Mouse (Mus musculus) heart, adult 2 months (tissue): ENCODE results near the gene Hoxb13. TPM values are rescaled to one million over a fixed set of nuclear protein-coding genes. Genes with fewer than 3 reads are reported as not detected.

Experiments
- DNase-seq, 2 experiments: peaks; one replicate each; pipeline ENCODE4 v3.0.0; 2021
- H3K27ac ChIP-seq: fragments of 200-600 bp; 2 replicates; pipeline ENCODE4 v1.8.1; 2022
- H3K27me3 ChIP-seq: fragments of 200-500 bp; 2 replicates; pipeline ENCODE4 v1.6.1; 2012; ENCODE audit warnings: mild to moderate bottlenecking, low read length, inconsistent platforms, mixed read lengths; ENCODE audit not compliant: control insufficient read depth, insufficient read depth
- H3K36me3 ChIP-seq: fragments of 200-500 bp; 2 replicates; pipeline ENCODE4 v1.6.1; 2012; ENCODE audit warnings: low read length, inconsistent platforms; ENCODE audit not compliant: control insufficient read depth, insufficient read depth
- H3K4me1 ChIP-seq: fragments of 200-500 bp; 2 replicates; pipeline ENCODE4 v1.6.1; 2011; ENCODE audit warnings: low read length; ENCODE audit not compliant: control insufficient read depth, insufficient read depth
- H3K4me3 ChIP-seq: fragments of 200-600 bp; 2 replicates; pipeline ENCODE4 v1.8.1; 2022
- H3K79me2 ChIP-seq: fragments of 200-500 bp; replicated peaks from 2 replicates; pipeline ENCODE4 v1.6.1; 2012; ENCODE audit warnings: mild to moderate bottlenecking, inconsistent platforms, low read length, moderate library complexity, mixed read lengths; ENCODE audit not compliant: control insufficient read depth, insufficient read depth
- H3K9ac ChIP-seq: fragments of 200-500 bp; 2 replicates; pipeline ENCODE4 v1.6.1; 2012; ENCODE audit warnings: low read depth, mild to moderate bottlenecking, control low read depth, inconsistent platforms, low read length, mixed read lengths
- CTCF ChIP-seq: fragments of 200-600 bp; IDR thresholded peaks from 2 replicates; pipeline ENCODE4 v1.8.1; 2022; ENCODE audit warnings: antibody characterized with exemption, mild to moderate bottlenecking, moderate library complexity
- EP300 ChIP-seq: fragments of 200-500 bp; IDR thresholded peaks from 2 replicates; pipeline ENCODE4 v1.6.1; 2011; ENCODE audit warnings: low read depth, low read length, control low read depth; ENCODE audit not compliant: insufficient read depth
- POLR2A ChIP-seq: fragments of 200-500 bp; IDR thresholded peaks from 2 replicates; pipeline ENCODE4 v1.6.1; 2011; ENCODE audit warnings: mild to moderate bottlenecking, low read depth, low read length, control low read depth; ENCODE audit not compliant: insufficient read depth
- WGBS: fragments of 180-500 bp; shearing (Covaris S2); methylation state at CpG from one replicate; pipeline ENCODE4 v1.1.7; 2018; 5-methylcytosine and 5-hydroxymethylcytosine counted together
- intact Hi-C: fragments of 180-260 bp; cut with DNase I; formaldehyde crosslinking; loops from one replicate; pipeline ENCODE4 v1.15.1; 2025
- polyA plus RNA-seq: library from polyadenylated mRNA; depleted of rRNA; stranded (reverse); fragments of >200 nt; gene quantifications from 2 replicates; pipeline ENCODE4 v1.2.3, GENCODE M21; 2012
- total RNA-seq, 2 experiments: library from RNA; stranded (reverse); gene quantifications; 2 replicates each; pipeline ENCODE4 v1.2.3; 2021

The Hoxb13 gene
- total and polyA plus RNA-seq, 3 experiments = not detected

DNA sequence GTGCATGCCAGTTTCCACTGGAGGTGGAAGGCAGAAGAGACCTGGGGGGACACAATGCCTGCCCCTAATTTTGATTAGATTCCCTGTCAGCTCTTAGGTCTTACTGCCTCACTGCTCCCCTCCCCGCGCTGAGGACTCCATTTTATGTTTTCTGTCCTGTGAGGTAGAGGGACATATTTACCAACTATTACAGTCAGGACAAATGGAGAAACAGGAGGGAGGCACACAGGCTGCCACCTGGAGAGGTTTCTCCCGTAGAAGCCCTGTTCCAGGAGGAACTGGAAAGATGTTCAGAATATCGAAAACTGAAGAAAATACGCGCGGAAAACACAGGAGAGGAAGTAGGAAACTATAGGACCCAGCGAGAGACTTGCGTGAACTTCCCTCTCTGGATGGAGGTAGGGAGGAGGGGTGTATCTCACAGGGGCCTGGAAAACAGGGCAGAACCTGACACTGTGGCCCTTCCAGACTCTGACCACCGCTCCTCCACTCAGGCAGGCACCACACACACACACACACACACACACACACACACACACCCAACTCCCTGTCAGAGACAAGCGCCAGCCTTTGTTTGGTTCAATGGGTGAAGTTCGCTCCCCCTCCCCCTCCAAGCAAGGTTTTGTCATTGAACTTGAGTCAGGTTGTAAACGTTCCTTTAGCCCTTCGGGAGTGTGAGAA, 8.4 kb downstream of the Hoxb13 start:
- Histone ChIP-seq H3K27ac (no peak overlapping the region), H3K27me3 (peaks cover 28% of the 10 kb centered on the region), H3K79me2 (no peaks in the 10 kb centered on the region), H3K36me3 (no peaks in the 10 kb centered on the region), H3K9ac (no peak overlapping the region), H3K4me3 (no peak overlapping the region), H3K4me1 (no peaks in the 10 kb centered on the region)
- intact Hi-C loops = loop anchor here (10.0 kb wide), 1 partner anchor 198 kb away; the partner anchor contains the start of gene Igf2bp1
- WGBS = 6% methylated on average over 14 of the region's 14 CpGs
- DNase-seq = no peak
- TF ChIP-seq EP300 (no peak), CTCF (no peak), POLR2A (no peak)

DNA sequence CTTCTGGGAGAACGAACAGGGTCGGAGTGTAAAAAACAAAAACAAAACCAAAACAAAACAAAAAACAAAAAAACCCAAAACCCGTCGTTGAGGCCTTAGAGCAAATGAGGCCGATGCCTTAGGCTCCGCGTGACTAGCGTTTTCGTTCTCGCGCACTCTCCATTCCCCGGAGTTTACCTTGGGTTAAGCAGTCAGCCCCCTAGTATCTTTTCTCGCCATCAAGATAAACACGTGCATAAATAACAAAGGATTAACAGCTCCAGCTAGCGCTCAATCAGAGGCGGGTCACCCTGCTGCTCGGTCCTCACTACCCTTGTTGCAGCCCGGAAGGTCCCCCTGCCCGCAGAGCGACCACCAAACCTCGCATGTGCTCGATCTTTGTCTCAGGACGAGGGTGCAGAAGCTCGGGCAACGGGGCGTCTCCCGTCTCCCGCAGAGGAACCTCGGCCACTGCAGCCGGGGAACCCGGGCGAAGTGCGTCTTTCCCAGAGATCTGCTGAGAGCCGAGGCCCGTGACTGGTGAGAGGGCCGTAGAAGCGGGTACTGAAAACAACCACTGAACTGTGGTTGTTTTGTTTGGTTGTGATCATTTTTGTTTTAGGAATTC, 9.2 kb downstream of the Hoxb13 start:
- 4% methylated on average over 37 of the region's 37 CpGs for WGBS
- peak in 1 of 2 experiments; percentile 8 for DNase-seq

DNA sequence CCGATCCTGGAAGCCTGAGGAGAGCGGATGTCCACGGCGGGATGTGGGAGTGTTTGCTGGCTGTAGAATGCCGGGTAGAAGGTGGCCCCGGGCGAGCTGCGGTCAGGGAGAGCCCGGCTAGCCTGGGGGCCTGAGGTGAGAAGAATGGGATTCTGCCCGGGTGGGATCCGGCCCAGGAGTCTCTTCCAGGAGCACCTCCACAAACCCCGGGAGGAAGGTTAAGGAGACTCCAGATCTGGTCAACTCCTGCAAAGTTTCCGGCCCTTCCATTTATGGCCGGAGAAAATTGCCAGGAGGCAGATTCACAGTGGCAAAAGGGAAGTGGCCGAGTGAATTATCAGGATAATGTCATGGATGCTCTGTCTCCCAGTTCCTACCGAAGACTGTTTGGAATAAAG, 9.7 kb downstream of the Hoxb13 start:
- no peaks in the 10 kb centered on the region for H3K79me2 ChIP-seq
- DNase-seq = no peak
- no peak for TF ChIP-seq CTCF
- no peak for TF ChIP-seq EP300
- TF ChIP-seq POLR2A = no peak
- H3K27me3 ChIP-seq = peaks cover 27% of the 10 kb centered on the region
- no peak overlapping the region for H3K27ac ChIP-seq
- 4% methylated on average over 16 of the region's 16 CpGs for WGBS
- no peaks in the 10 kb centered on the region for H3K36me3 ChIP-seq
- intact Hi-C loops = loop anchor here (10.0 kb wide), 1 partner anchor 199 kb away; the partner anchor contains the start of gene Igf2bp1
- no peak overlapping the region for H3K9ac ChIP-seq
- H3K4me1 ChIP-seq = no peaks in the 10 kb centered on the region
- no peak overlapping the region for H3K4me3 ChIP-seq

More for the DNA sequence above, 9.2 kb downstream of the Hoxb13 start:
- Histone ChIP-seq H3K9ac (no peak overlapping the region), H3K4me3 (no peak overlapping the region), H3K4me1 (no peaks in the 10 kb centered on the region), H3K27ac (no peak overlapping the region), H3K27me3 (peaks cover 28% of the 10 kb centered on the region), H3K36me3 (no peaks in the 10 kb centered on the region), H3K79me2 (no peaks in the 10 kb centered on the region)
- intact Hi-C loops = loop anchor here (10.0 kb wide), 1 partner anchor 198 kb away; the partner anchor contains the start of gene Igf2bp1
- no peak for TF ChIP-seq POLR2A
- TF ChIP-seq CTCF = no peak
- TF ChIP-seq EP300 = no peak

- H3K4me3 ChIP-seq = no peak overlapping the region
- 5% methylated on average over 11 of the region's 11 CpGs for WGBS
- H3K4me1 ChIP-seq = no peaks in the 10 kb centered on the region
- H3K27me3 ChIP-seq = peaks cover 27% of the 10 kb centered on the region
- intact Hi-C loops = loop anchor here (10.0 kb wide), 1 partner anchor 200 kb away; the partner anchor contains the start of gene Igf2bp1
- no peaks in the 10 kb centered on the region for H3K79me2 ChIP-seq
- no peak overlapping the region for H3K9ac ChIP-seq
- TF ChIP-seq EP300 = no peak
- no peaks in the 10 kb centered on the region for H3K36me3 ChIP-seq
- no peak overlapping the region for H3K27ac ChIP-seq
- DNase-seq = no peak
Observed at GRCm38 (mm10) chr11:96204351-96204750, 10.2 kb downstream of the Hoxb13 start.

DNA sequence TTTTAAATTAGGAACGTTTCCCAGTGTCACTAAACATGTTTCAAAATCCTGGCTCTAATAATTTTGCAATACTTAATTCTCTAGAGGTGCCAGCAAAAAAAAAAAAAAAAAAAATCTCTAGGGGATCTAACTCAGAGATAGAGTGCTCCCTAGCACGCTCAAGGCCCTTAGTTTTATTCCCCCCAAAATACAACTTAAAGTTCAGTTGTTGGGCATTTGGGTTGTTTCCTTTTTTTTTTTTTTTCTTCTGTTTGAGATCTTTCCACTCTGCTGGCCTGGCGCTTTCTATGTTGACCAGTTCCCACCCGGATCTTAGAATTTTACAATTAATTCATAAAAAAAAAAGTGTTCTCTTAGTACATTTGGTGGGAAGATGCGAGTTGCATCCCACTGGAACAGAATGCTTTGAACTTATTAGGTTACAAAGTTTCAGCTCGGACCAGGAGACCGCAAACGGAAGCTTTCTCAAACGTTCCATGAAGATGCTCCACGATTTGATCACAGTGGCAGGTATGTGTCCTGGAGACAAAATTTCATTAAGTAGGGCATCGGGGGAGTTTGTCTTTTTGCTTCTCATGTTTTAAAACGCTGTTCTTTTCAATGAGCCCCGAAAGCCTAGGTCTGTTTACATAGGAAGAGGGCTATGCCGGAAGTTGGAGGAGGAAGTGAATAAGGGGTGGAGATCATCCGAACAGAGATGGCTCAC, 11.5 kb downstream of the Hoxb13 start:
- no peak overlapping the region for H3K9ac ChIP-seq
- no peaks in the 10 kb centered on the region for H3K79me2 ChIP-seq
- H3K4me1 ChIP-seq = no peaks in the 10 kb centered on the region
- intact Hi-C loops = loop anchor here (10.0 kb wide), 1 partner anchor 201 kb away; the partner anchor contains the start of gene Igf2bp1
- no peak for TF ChIP-seq CTCF
- no peak for TF ChIP-seq EP300
- TF ChIP-seq POLR2A = no peak
- no peak overlapping the region for H3K4me3 ChIP-seq
- WGBS = 7% methylated on average over 15 of the region's 15 CpGs
- H3K27me3 ChIP-seq = peaks cover 22% of the 10 kb centered on the region
- no peaks in the 10 kb centered on the region for H3K36me3 ChIP-seq
- no peak for DNase-seq
- no peak overlapping the region for H3K27ac ChIP-seq
